10 mouse cellular contexts compared by ENCODE assay signal in genomic region chr6:85512056-85512440, GRCm38 (mm10). TPM values are rescaled to one million over a fixed set of nuclear protein-coding genes. Genes with fewer than 3 reads are reported as not detected.
A peak's percentile ranks its signal among the peaks of the same experiment; 100 is the strongest.
DNase-seq lines count a peak whose midpoint lies in the region; ATAC-seq and TF ChIP-seq lines count a peak whose summit lies in the region.
"Had no signal": no experiment of that assay in that cellular context is flagged by ENCODE, and none has a peak within 500 bp of the region (broad histone marks: within the 10 kb centered on the region; RNA-seq: fewer than 3 reads in every experiment).

No protein-coding gene starts in this region.

- H3K4me1 ChIP-seq in limb, embryonic 11.5 days (ENCODE audit: control insufficient read depth, insufficient read depth, low read length) = peaks cover 18% of the 10 kb centered on the region
- H3K4me1 ChIP-seq in stomach, postnatal 0 days (replicated peaks; ENCODE audit: control insufficient read depth, insufficient read depth) = no peaks in the 10 kb centered on the region; the same call in 1 of the 2 replicates

- peak overlapping the region; percentile 40 for H3K4me3 ChIP-seq in gastrocnemius, adult 2 months
- H3K4me3 ChIP-seq in limb, embryonic 11.5 days (ENCODE audit: low read depth, low read length) = peak overlapping the region; percentile 28
- H3K4me3 ChIP-seq in stomach, postnatal 0 days (ENCODE audit: low read depth, low read length) = peak overlapping the region; percentile 40

- under 1% methylated on average over 23 of the region's 36 CpGs for WGBS in limb, embryonic 11.5 days
- 1% methylated on average over 20 of the region's 36 CpGs for WGBS in stomach, postnatal 0 days

- no peaks in the 10 kb centered on the region for H3K9me3 ChIP-seq in limb, embryonic 11.5 days (ENCODE audit: control insufficient read depth, low read length)
- no peaks in the 10 kb centered on the region for H3K9me3 ChIP-seq in stomach, postnatal 0 days (ENCODE audit: control insufficient read depth, low read length)

- no peak overlapping the region for H3K9ac ChIP-seq in limb, embryonic 11.5 days (ENCODE audit: low read length)
- no peak overlapping the region for H3K9ac ChIP-seq in stomach, postnatal 0 days (ENCODE audit: low read length)

- H3K36me3 ChIP-seq in limb, embryonic 11.5 days (ENCODE audit: control insufficient read depth, insufficient read depth, low read length) = no peaks in the 10 kb centered on the region
- no peaks in the 10 kb centered on the region for H3K36me3 ChIP-seq in stomach, postnatal 0 days (ENCODE audit: control insufficient read depth, insufficient read depth, low read length)

- TF ChIP-seq EP300 in stomach, postnatal 0 days (optimal IDR thresholded peaks at IDR 0.05) = no peak

- no peak for ATAC-seq in limb, embryonic 11.5 days (ENCODE audit: insufficient number of reproducible peaks, low FRiP score, low TSS enrichment, low read depth)
- ATAC-seq in stomach, postnatal 0 days (ENCODE audit: low FRiP score, low TSS enrichment) = no peak
- no peak for ATAC-seq in erythroblast, adult 5-6 weeks (replicated peaks; ENCODE audit: low FRiP score, poor library complexity, severe bottlenecking)

- peaks cover 58% of the 10 kb centered on the region for H3K27me3 ChIP-seq in limb, embryonic 11.5 days (ENCODE audit: control insufficient read depth, insufficient read depth, low read length)
- peaks cover 34% of the 10 kb centered on the region for H3K27me3 ChIP-seq in stomach, postnatal 0 days (ENCODE audit: control insufficient read depth, insufficient read depth, low read length)

- TF ChIP-seq CTCF in gastrocnemius, adult 2 months (IDR thresholded peaks at IDR 0.05) = no peak
- TF ChIP-seq CTCF in stomach, postnatal 0 days (IDR thresholded peaks at IDR 0.05; ENCODE audit: low read depth) = no peak

- peak overlapping the region; percentile 43 for H3K4me2 ChIP-seq in limb, embryonic 11.5 days (ENCODE audit: low read depth, severe bottlenecking)
- H3K4me2 ChIP-seq in stomach, postnatal 0 days (replicated peaks; ENCODE audit: low read depth) = peak overlapping the region; percentile 37

- intact Hi-C loops in gastrocnemius, adult 2 months (cut with DNase I) = no loop called here
- intact Hi-C loops in gastrocnemius, postnatal 36 days (cut with DNase I) = no loop called here

- H3K27ac ChIP-seq in gastrocnemius, adult 2 months = no peak overlapping the region
- no peak overlapping the region for H3K27ac ChIP-seq in limb, embryonic 11.5 days (replicated peaks; ENCODE audit: low read depth, low read length)
- H3K27ac ChIP-seq in stomach, postnatal 0 days (replicated peaks) = no peak overlapping the region

- no peak for DNase-seq in gastrocnemius, adult 2 months
- DNase-seq in gastrocnemius, postnatal 36 days = no peak
- DNase-seq in right cerebral cortex, postnatal 25 days = peak; percentile 53
- DNase-seq in right cerebral cortex, postnatal 36 days (ENCODE audit: low spot score in 2 of 2) = no peak
- DNase-seq in limb, embryonic 11.5 days (ENCODE audit: low spot score) = peak; percentile 34
- no peak for DNase-seq in stomach, postnatal 0 days (ENCODE audit: low spot score)
- DNase-seq in adrenal gland, postnatal 4 days (ENCODE audit: low spot score in 2 of 2) = no peak

RNA-seq across cellular contexts. Expression of gene Egr4, which starts 1.3 kb away (rescaled TPM):
- total RNA-seq in gastrocnemius, adult 2 months (2021) = not detected
- not detected for total RNA-seq in gastrocnemius, postnatal 36 days (2021)
- not detected in 2 replicates for polyA plus RNA-seq in limb, embryonic 11.5 days (2014; fragmentation: Nextera tagmentation; extraction: Ambion mirVana)
- not detected in 2 replicates for polyA plus RNA-seq in stomach, postnatal 0 days (2015; fragmentation: Nextera tagmentation; extraction: Ambion mirVana)
- not detected in 2 replicates for total RNA-seq in erythroblast, adult 5-6 weeks (2015; ENCODE audit: low replicate concordance)
- total RNA-seq in erythroblast, adult 5-6 weeks (2017; ENCODE audit: low replicate concordance) = not detected in 2 replicates
- total RNA-seq in adrenal gland, postnatal 4 days (2021) = under 1 TPM in 1 of 2 experiments, not detected in 1; 0.20 TPM
- total RNA-seq: megakaryocyte progenitor cell, adult 5-6 weeks had no signal
- polyA plus RNA-seq: thymus, postnatal 0 days had no signal

RNA-seq across cellular contexts. Expression of gene Fbxo41, which starts 9.3 kb away (rescaled TPM):
- total RNA-seq in gastrocnemius, adult 2 months (2021) = under 1 TPM in 1 of 2 experiments, not detected in 1; 0.03 TPM
- under 1 TPM in 1 of 2 experiments, not detected in 1; 0.03 TPM for total RNA-seq in gastrocnemius, postnatal 36 days (2021)
- 1.5 and 1.7 TPM in 2 replicates for polyA plus RNA-seq in limb, embryonic 11.5 days (2014; fragmentation: Nextera tagmentation; extraction: Ambion mirVana)
- 0.10 and 0.16 TPM in 2 replicates for polyA plus RNA-seq in stomach, postnatal 0 days (2015; fragmentation: Nextera tagmentation; extraction: Ambion mirVana)
- not detected in 2 replicates for total RNA-seq in erythroblast, adult 5-6 weeks (2015; ENCODE audit: low replicate concordance)
- not detected in 2 replicates for total RNA-seq in erythroblast, adult 5-6 weeks (2017; ENCODE audit: low replicate concordance)
- 1 to 10 TPM; 2.2 to 2.5 TPM for total RNA-seq in adrenal gland, postnatal 4 days (2021)
- total RNA-seq: megakaryocyte progenitor cell, adult 5-6 weeks had no signal

Comparison
In these comparisons a context has a peak if more than half of its experiments do, and no peak if none do; other contexts are left out.
1. DNase-seq: peak in right cerebral cortex, postnatal 25 days (single experiment) and limb, embryonic 11.5 days (single experiment); none in gastrocnemius, adult 2 months (single experiment), gastrocnemius, postnatal 36 days (0 of 2), right cerebral cortex, postnatal 36 days (0 of 2), stomach, postnatal 0 days (single experiment) and adrenal gland, postnatal 4 days (0 of 2).
2. Peak in every context shown above with its lines, with median percentiles within 50 percentile points of each other: H3K4me3 ChIP-seq.